Mouse (Mus musculus) liver, embryonic 14.5 days (tissue): ENCODE measurements at regions not wholly inside any gene's neighbourhood (a gene's known extent, or its start where the extent isn't known, plus 50 kb on each side); places are given as distances from the start of the nearest gene placed in this dataset.

ENCODE experiments used
- ATAC-seq: fragments of 200-750 bp; cut with Nextera tagmentation; 2 replicates; pipeline ENCODE4 v1.8.0; 2017; ENCODE audit warnings: moderate number of reproducible peaks, mild to moderate bottlenecking, moderate library complexity; ENCODE audit not compliant: insufficient read depth
- DNase-seq, 3 experiments: peaks; one replicate each; pipeline ENCODE4 v3.0.0-alpha.2; 2012 to 2013; ENCODE audit warnings: low read depth in 3 of 3, low spot score in 3 of 3
- H3K27ac ChIP-seq: fragments of 300-500 bp; sonication (generic); 2 replicates; pipeline ENCODE4 v1.5.1; 2014; ENCODE audit warnings: moderate library complexity, mild to moderate bottlenecking, control low read depth, inconsistent platforms
- H3K27me3 ChIP-seq: fragments of 300-500 bp; sonication (generic); 2 replicates; pipeline ENCODE4 v1.6.1; 2014; ENCODE audit warnings: mild to moderate bottlenecking, low read length, moderate library complexity; ENCODE audit not compliant: control insufficient read depth, insufficient read depth
- H3K36me3 ChIP-seq: fragments of 300-500 bp; sonication (generic); replicated peaks from 2 replicates; pipeline ENCODE4 v1.6.1; 2014; ENCODE audit warnings: low read depth; ENCODE audit not compliant: control insufficient read depth, insufficient read depth
- H3K4me1 ChIP-seq, 2 experiments: fragments of 200-500 bp in 1 of 2; fragments of 300-500 bp in 1 of 2; sonication (generic) in 1 of 2; replicated peaks; 2 replicates each; pipeline ENCODE4 v1.6.1; 2012 to 2014; ENCODE audit warnings: antibody characterized with exemption in 1 of 2, inconsistent platforms in 1 of 2, low read length in 1 of 2; ENCODE audit not compliant: control insufficient read depth in 2 of 2, insufficient read depth in 2 of 2
- H3K4me2 ChIP-seq: fragments of 300-500 bp; sonication (generic); 2 replicates; pipeline ENCODE4 v1.6.1; 2014; ENCODE audit warnings: low read depth, mild to moderate bottlenecking, control low read depth, moderate library complexity
- H3K4me3 ChIP-seq, 2 experiments: fragments of 200-500 bp in 1 of 2; fragments of 300-500 bp in 1 of 2; sonication (generic) in 1 of 2; 2 replicates each; pipeline ENCODE4 v1.5.1; 2012 to 2014; ENCODE audit warnings: low read depth in 2 of 2, low read length in 2 of 2, mild to moderate bottlenecking in 2 of 2, control low read depth in 1 of 2, inconsistent platforms in 1 of 2, moderate library complexity in 1 of 2; ENCODE audit not compliant: insufficient read depth in 1 of 2
- H3K9ac ChIP-seq: fragments of 300-500 bp; sonication (generic); replicated peaks from 2 replicates; pipeline ENCODE4 v1.6.1; 2014; ENCODE audit warnings: mild to moderate bottlenecking, control low read depth, moderate library complexity
- H3K9me3 ChIP-seq: fragments of 300-500 bp; sonication (generic); 2 replicates; pipeline ENCODE4 v1.6.1; 2016; ENCODE audit warnings: low read length, mixed read lengths; ENCODE audit not compliant: control insufficient read depth
- CTCF ChIP-seq: IDR thresholded peaks from 2 replicates; pipeline ENCODE4 v1.5.1; 2016; ENCODE audit warnings: antibody characterized with exemption, low read depth, control low read depth
- EP300 ChIP-seq: IDR thresholded peaks from 2 replicates; pipeline ENCODE4 v1.6.1; 2016; ENCODE audit warnings: antibody characterized with exemption, low read depth
- WGBS: fragments of 180-500 bp; shearing (Covaris S2); extraction: QIAGEN DNeasy Blood & Tissue Kit; methylation state at CpG from one replicate; pipeline ENCODE4 v1.1.7; 2014; ENCODE audit not compliant: insufficient replicate concordance; 5-methylcytosine and 5-hydroxymethylcytosine counted together

GRCm38 (mm10) chr3:131734226-131734625 lies 169.7 kb downstream of the Papss1 start:
- Histone ChIP-seq H3K4me1 (peaks cover under 1 to 2% of the 10 kb centered on the region in 2 experiments; a peak in 3 of 4 replicates), H3K9ac (no peak overlapping the region), H3K9me3 (no peaks in the 10 kb centered on the region), H3K27ac (no peak overlapping the region), H3K4me2 (no peak overlapping the region), H3K36me3 (no peaks in the 10 kb centered on the region), H3K27me3 (no peaks in the 10 kb centered on the region), H3K4me3 (no peak overlapping the region)
- 59% methylated on average over 6 of the region's 6 CpGs for WGBS
- DNase-seq = no peak
- no peak for ATAC-seq
- no peak for TF ChIP-seq CTCF
- TF ChIP-seq EP300 = no peak

GRCm38 (mm10) chr3:131737461-131737860 lies 172.9 kb downstream of the Papss1 start:
- TF ChIP-seq CTCF (no peak), EP300 (no peak)
- Histone ChIP-seq H3K9ac (no peak overlapping the region), H3K4me1 (no peaks in the 10 kb centered on the region), H3K27me3 (no peaks in the 10 kb centered on the region), H3K36me3 (no peaks in the 10 kb centered on the region), H3K4me3 (no peak overlapping the region), H3K9me3 (no peaks in the 10 kb centered on the region), H3K27ac (no peak overlapping the region), H3K4me2 (no peak overlapping the region)
- ATAC-seq = no peak
- WGBS = 69% methylated on average over 6 of the region's 6 CpGs
- DNase-seq = no peak

- ATAC-seq = no peak
- Histone ChIP-seq H3K4me1 (no peaks in the 10 kb centered on the region), H3K4me3 (no peak overlapping the region), H3K4me2 (no peak overlapping the region), H3K9me3 (no peaks in the 10 kb centered on the region), H3K27me3 (no peaks in the 10 kb centered on the region), H3K36me3 (no peaks in the 10 kb centered on the region), H3K9ac (no peak overlapping the region), H3K27ac (no peak overlapping the region)
- TF ChIP-seq CTCF (no peak), EP300 (no peak)
- DNase-seq = no peak
- whole genome bisulfite sequencing = 70% methylated on average over 17 of the region's 17 CpGs
Observed at GRCm38 (mm10) chr3:131737953-131738598, 173.5 kb downstream of the Papss1 start.

GRCm38 (mm10) chr3:131755537-131755936 lies 191.0 kb downstream of the Papss1 start:
- Histone ChIP-seq H3K36me3 (no peaks in the 10 kb centered on the region), H3K4me3 (no peak overlapping the region), H3K9me3 (no peaks in the 10 kb centered on the region), H3K27ac (no peak overlapping the region), H3K4me1 (no peaks in the 10 kb centered on the region), H3K4me2 (no peak overlapping the region), H3K9ac (no peak overlapping the region), H3K27me3 (no peaks in the 10 kb centered on the region)
- TF ChIP-seq CTCF (no peak), EP300 (no peak)
- 44% methylated on average over 2 of the region's 2 CpGs for WGBS
- ATAC-seq (no peak), DNase-seq (no peak)

- DNase-seq (no peak), ATAC-seq (no peak)
- Histone ChIP-seq H3K9ac (no peak overlapping the region), H3K27ac (no peak overlapping the region), H3K36me3 (no peaks in the 10 kb centered on the region), H3K4me1 (no peaks in the 10 kb centered on the region), H3K9me3 (no peaks in the 10 kb centered on the region), H3K4me2 (no peak overlapping the region), H3K4me3 (no peak overlapping the region), H3K27me3 (no peaks in the 10 kb centered on the region)
- WGBS = 56% methylated on average over 5 of the region's 5 CpGs
- TF ChIP-seq CTCF (no peak), EP300 (no peak)
Observed at GRCm38 (mm10) chr3:131756126-131756525, 191.6 kb downstream of the Papss1 start.
